Mouse (Mus musculus): Measurements from ENCODE around the gene Lrpprc. TPM values are rescaled to one million over a fixed set of nuclear protein-coding genes. Genes with fewer than 3 reads are reported as not detected.
A peak's percentile ranks its signal among the peaks of the same experiment; 100 is the strongest.

The Lrpprc gene
- total and polyA plus RNA-seq, 3 experiments: 54.4 to 73.8 (median 65.9) TPM

- no peak overlapping the region for H3K4me2 ChIP-seq (ENCODE audit: insufficient read depth, low read depth, poor library complexity, severe bottlenecking)
- no peak overlapping the region for H3K9ac ChIP-seq (ENCODE audit: insufficient read depth, low read depth)
- no peaks in the 10 kb centered on the region for H3K4me1 ChIP-seq (ENCODE audit: control insufficient read depth in 1 of 2, insufficient read depth in 2 of 2)
- no peak overlapping the region for H3K27ac ChIP-seq (ENCODE audit: insufficient read depth, low read depth)
- TF ChIP-seq POLR2A (IDR thresholded peaks at IDR 0.05; ENCODE audit: low read depth, low read length) (no peak), NRF1 (IDR thresholded peaks at IDR 0.05; ENCODE audit: low read depth, low read length) (no peak), ETS1 (conservative IDR thresholded peaks at IDR 0.05; ENCODE audit: low read depth, low read length) (no peak), SIN3A (IDR thresholded peaks at IDR 0.05; ENCODE audit: low read length) (no peak), CTCF (conservative IDR thresholded peaks at IDR 0.05 in 1 of 2, IDR thresholded peaks at IDR 0.05 in 1 of 2; ENCODE audit: low read depth in 2 of 2, low read length in 2 of 2) (peak; percentile 55 to 92), IRF4 (IDR thresholded peaks at IDR 0.05; ENCODE audit: low read depth, low read length) (no peak), ELF1 (IDR thresholded peaks at IDR 0.05; ENCODE audit: low read depth, low read length) (no peak), RAD21 (IDR thresholded peaks at IDR 0.05; ENCODE audit: low read depth, low read length) (peak; percentile 89), UBTF (IDR thresholded peaks at IDR 0.05; ENCODE audit: low read depth, low read length) (no peak), JUND (conservative IDR thresholded peaks at IDR 0.05; ENCODE audit: low read depth, low read length) (no peak), SMC3 (IDR thresholded peaks at IDR 0.05; ENCODE audit: low read depth, low read length) (peak; percentile 78), USF1 (IDR thresholded peaks at IDR 0.05; ENCODE audit: low read depth, low read length) (no peak), E2F4 (IDR thresholded peaks at IDR 0.05; ENCODE audit: insufficient replicate concordance, low read depth, low read length) (no peak), MAFK (IDR thresholded peaks at IDR 0.05; ENCODE audit: insufficient replicate concordance, low read length) (no peak), POLR2AphosphoS2 (IDR thresholded peaks at IDR 0.05; ENCODE audit: low read depth, low read length) (no peak), ZC3H11A (IDR thresholded peaks at IDR 0.05; ENCODE audit: low read depth, low read length) (0 out of 2 replicates have a peak, but pooled peaks have one; percentile 17), NELFE (IDR thresholded peaks at IDR 0.05; ENCODE audit: low read depth, low read length) (no peak), TCF12 (IDR thresholded peaks at IDR 0.05; ENCODE audit: low read depth, low read length) (no peak), EP300 (IDR thresholded peaks at IDR 0.05; ENCODE audit: low read length) (no peak), JUN (IDR thresholded peaks at IDR 0.05; ENCODE audit: insufficient read depth, low read depth, low read length) (no peak), ZMIZ1 (IDR thresholded peaks at IDR 0.05; ENCODE audit: low read depth, low read length) (no peak)
- H3K79me2 ChIP-seq (replicated peaks; ENCODE audit: control insufficient read depth, extremely low read depth, insufficient read depth, poor library complexity, severe bottlenecking): no peaks in the 10 kb centered on the region
- DNase-seq (ENCODE audit: extremely low read depth): peak; percentile 70
- peaks cover 2% of the 10 kb centered on the region for H3K27me3 ChIP-seq (replicated peaks)
- in situ Hi-C loops (cut with MboI; ENCODE audit: low pct_ligation_motif_present, low pct_unique_long_range_greater_than_20kb, low sequenced_read_pairs) (loop anchor here (10.0 to 25.0 kb wide), 2 partner anchors 357 to 800 kb away; no protein-coding TSS in a partner anchor), dilution Hi-C loops (cut with MboI; ENCODE audit: extremely low pct_ligation_motif_present, extremely low pct_unique_long_range_greater_than_20kb, low sequenced_read_pairs) (no loop called here)
- no peaks in the 10 kb centered on the region for H3K9me3 ChIP-seq (replicated peaks; ENCODE audit: low read length)
- H3K4me3 ChIP-seq (replicated peaks in 1 of 3; ENCODE audit: low read depth in 2 of 3, low read length in 2 of 3, poor library complexity in 1 of 3): no peak overlapping the region
- no peaks in the 10 kb centered on the region for H3K36me3 ChIP-seq (replicated peaks in 1 of 2; ENCODE audit: control insufficient read depth in 1 of 2, insufficient read depth in 1 of 2, low read length in 1 of 2)
Observed at GRCm38 (mm10) chr17:84837780-84838179, 47.2 kb upstream of the Lrpprc start.

GRCm38 (mm10) chr17:84835249-84835648 lies 44.7 kb upstream of the Lrpprc start:
- Histone ChIP-seq H3K27me3 (replicated peaks) (peaks cover 19% of the 10 kb centered on the region), H3K9me3 (replicated peaks; ENCODE audit: low read length) (no peaks in the 10 kb centered on the region), H3K79me2 (replicated peaks; ENCODE audit: control insufficient read depth, extremely low read depth, insufficient read depth, poor library complexity, severe bottlenecking) (no peaks in the 10 kb centered on the region), H3K9ac (ENCODE audit: insufficient read depth, low read depth) (no peak overlapping the region), H3K4me3 (replicated peaks in 1 of 3; ENCODE audit: low read depth in 2 of 3, low read length in 2 of 3, poor library complexity in 1 of 3) (no peak overlapping the region), H3K4me2 (ENCODE audit: insufficient read depth, low read depth, poor library complexity, severe bottlenecking) (no peak overlapping the region), H3K36me3 (replicated peaks in 1 of 2; ENCODE audit: control insufficient read depth in 1 of 2, insufficient read depth in 1 of 2, low read length in 1 of 2) (no peaks in the 10 kb centered on the region), H3K27ac (ENCODE audit: insufficient read depth, low read depth) (no peak overlapping the region), H3K4me1 (ENCODE audit: control insufficient read depth in 1 of 2, insufficient read depth in 2 of 2) (no peaks in the 10 kb centered on the region)
- TF ChIP-seq GABPA (IDR thresholded peaks at IDR 0.05; ENCODE audit: insufficient replicate concordance, low read depth, low read length) (no peak), EP300 (IDR thresholded peaks at IDR 0.05; ENCODE audit: low read length) (no peak), MEF2A (IDR thresholded peaks at IDR 0.05; ENCODE audit: borderline replicate concordance, low read depth, low read length) (no peak), KAT2A (IDR thresholded peaks at IDR 0.05; ENCODE audit: insufficient replicate concordance, low read length) (no peak), ZNF384 (IDR thresholded peaks at IDR 0.05; ENCODE audit: low read depth, low read length) (no peak), UBTF (IDR thresholded peaks at IDR 0.05; ENCODE audit: low read depth, low read length) (no peak)
- dilution Hi-C loops (cut with MboI; ENCODE audit: extremely low pct_ligation_motif_present, extremely low pct_unique_long_range_greater_than_20kb, low sequenced_read_pairs): no loop called here
- in situ Hi-C loops (cut with MboI; ENCODE audit: low pct_ligation_motif_present, low pct_unique_long_range_greater_than_20kb, low sequenced_read_pairs): loop anchor here (10.0 to 25.0 kb wide), 2 partner anchors 360 to 802 kb away; no protein-coding TSS in a partner anchor
- no peak for DNase-seq (ENCODE audit: extremely low read depth)

Data from CH12.LX (cell line).